Mouse (Mus musculus) heart, adult 8-10 months (tissue): ENCODE data around the gene Syn3. TPM values are rescaled to one million over a fixed set of nuclear protein-coding genes. Genes with fewer than 3 reads are reported as not detected.

Source experiments
- DNase-seq: peaks from one replicate; pipeline ENCODE4 v3.0.0; 2022; ENCODE audit warnings: low spot score
- total RNA-seq, 4 experiments: library from RNA; stranded (reverse); gene quantifications; 2 replicates each; pipeline ENCODE4 v1.2.4; 2022

Syn3 gene
- total RNA-seq, 4 experiments from 2014 or later, result 0.34 to 0.79 (median 0.47) TPM

GRCm38 (mm10) chr10:86369346-86369745 is 129.3 kb downstream of the Syn3 start:
- DNase-seq, result no peak

- DNase-seq, result peak; percentile 70
Observed at GRCm38 (mm10) chr10:86368811-86369210, 129.9 kb downstream of the Syn3 start.

- no peak for DNase-seq
Observed at GRCm38 (mm10) chr10:86367346-86367745, 131.3 kb downstream of the Syn3 start.

- DNase-seq, result no peak
Observed at GRCm38 (mm10) chr10:86365632-86366092, 133.0 kb downstream of the Syn3 start.

GRCm38 (mm10) chr10:86363669-86364309 is 134.9 kb downstream of the Syn3 start:
- DNase-seq, result no peak

- no peak for DNase-seq
Observed at GRCm38 (mm10) chr10:86359699-86360098, 139.0 kb downstream of the Syn3 start.

- DNase-seq, result no peak
Observed at GRCm38 (mm10) chr10:86359208-86359607, 139.5 kb downstream of the Syn3 start.

- DNase-seq, result no peak
Observed at GRCm38 (mm10) chr10:86358307-86358975, 140.3 kb downstream of the Syn3 start.

- no peak for DNase-seq
Observed at GRCm38 (mm10) chr10:86356819-86357563, 141.7 kb downstream of the Syn3 start.

- no peak for DNase-seq
Observed at GRCm38 (mm10) chr10:86352521-86352920, 146.2 kb downstream of the Syn3 start.

GRCm38 (mm10) chr10:86351287-86351686 is 147.4 kb downstream of the Syn3 start:
- no peak for DNase-seq

GRCm38 (mm10) chr10:86346235-86346840 is 152.4 kb downstream of the Syn3 start:
- no peak for DNase-seq

GRCm38 (mm10) chr10:86345645-86346044 is 153.1 kb downstream of the Syn3 start:
- DNase-seq, result no peak

GRCm38 (mm10) chr10:86344654-86345053 is 154.0 kb downstream of the Syn3 start:
- no peak for DNase-seq

- DNase-seq, result no peak
Observed at GRCm38 (mm10) chr10:86343931-86344330, 154.8 kb downstream of the Syn3 start.

- no peak for DNase-seq
Observed at GRCm38 (mm10) chr10:86343362-86343761, 155.3 kb downstream of the Syn3 start.

- no peak for DNase-seq
Observed at GRCm38 (mm10) chr10:86342713-86343112, 156.0 kb downstream of the Syn3 start.

- DNase-seq, result no peak
Observed at GRCm38 (mm10) chr10:86342151-86342550, 156.5 kb downstream of the Syn3 start.

- peak; percentile 96 for DNase-seq
Observed at GRCm38 (mm10) chr10:86341589-86341988, 157.1 kb downstream of the Syn3 start.

- no peak for DNase-seq
Observed at GRCm38 (mm10) chr10:86340991-86341527, 157.6 kb downstream of the Syn3 start.

GRCm38 (mm10) chr10:86340421-86340820 is 158.3 kb downstream of the Syn3 start:
- DNase-seq, result no peak
